Mouse (Mus musculus): ENCODE data around the gene Slc30a6.

The Slc30a6 gene

GRCm38 (mm10) chr17:74395383-74396065 is at the start of gene Slc30a6:
TSS of gene Slc30a6 (plus strand) at chr17:74395608.
- CTCF ChIA-PET, result no interaction called here

- CTCF ChIA-PET, result no interaction called here
Measured at GRCm38 (mm10) chr17:74363592-74363991, 31.8 kb upstream of the Slc30a6 start.

GRCm38 (mm10) chr17:74376916-74377315 is 18.5 kb upstream of the Slc30a6 start:
- CTCF ChIA-PET, result interaction anchor here (0.6 kb wide), 1 partner anchor 298 kb away, joined by 4 read pairs; no protein-coding TSS in a partner anchor

- CTCF ChIA-PET, result no interaction called here
Measured at GRCm38 (mm10) chr17:74386657-74387056, 8.8 kb upstream of the Slc30a6 start.

- CTCF ChIA-PET, result no interaction called here
Measured at GRCm38 (mm10) chr17:74389847-74390246, 5.6 kb upstream of the Slc30a6 start.

GRCm38 (mm10) chr17:74394381-74394780 is 1.0 kb upstream of the Slc30a6 start:
- CTCF ChIA-PET, result interaction anchor here (0.7 kb wide), 1 partner anchor 325 kb away, joined by 3 read pairs; no protein-coding TSS in a partner anchor

GRCm38 (mm10) chr17:74394855-74395254 is 553 bp upstream of the Slc30a6 start:
- CTCF ChIA-PET, result no interaction called here

GRCm38 (mm10) chr17:74396766-74397165 is 1.4 kb downstream of the Slc30a6 start:
- CTCF ChIA-PET, result no interaction called here

- CTCF ChIA-PET, result no interaction called here
Measured at GRCm38 (mm10) chr17:74397173-74397572, 1.8 kb downstream of the Slc30a6 start.

- CTCF ChIA-PET, result no interaction called here
Measured at GRCm38 (mm10) chr17:74402486-74403222, 7.2 kb downstream of the Slc30a6 start.

- CTCF ChIA-PET, result no interaction called here
Measured at GRCm38 (mm10) chr17:74406487-74406886, 11.1 kb downstream of the Slc30a6 start.

- CTCF ChIA-PET, result no interaction called here
Measured at GRCm38 (mm10) chr17:74409722-74410121, 14.3 kb downstream of the Slc30a6 start.

GRCm38 (mm10) chr17:74413324-74413723 is 17.9 kb downstream of the Slc30a6 start:
- CTCF ChIA-PET, result no interaction called here

GRCm38 (mm10) chr17:74414671-74415070 is 19.3 kb downstream of the Slc30a6 start:
- CTCF ChIA-PET, result no interaction called here

GRCm38 (mm10) chr17:74416841-74417360 is 21.5 kb downstream of the Slc30a6 start:
- CTCF ChIA-PET, result no interaction called here

GRCm38 (mm10) chr17:74418171-74418570 is 22.8 kb downstream of the Slc30a6 start:
- CTCF ChIA-PET, result no interaction called here

- CTCF ChIA-PET, result interaction anchor here (0.6 kb wide), 1 partner anchor 187 kb away, joined by 4 read pairs; no protein-coding TSS in a partner anchor
Measured at GRCm38 (mm10) chr17:74420656-74421055, 25.2 kb downstream of the Slc30a6 start.

GRCm38 (mm10) chr17:74424401-74425005 is 29.1 kb downstream of the Slc30a6 start:
- CTCF ChIA-PET, result no interaction called here

- CTCF ChIA-PET, result no interaction called here
Measured at GRCm38 (mm10) chr17:74430074-74430473, 34.7 kb downstream of the Slc30a6 start.

GRCm38 (mm10) chr17:74431481-74431880 is 36.1 kb downstream of the Slc30a6 start:
- CTCF ChIA-PET, result no interaction called here

- CTCF ChIA-PET, result no interaction called here
Measured at GRCm38 (mm10) chr17:74432631-74433030, 37.2 kb downstream of the Slc30a6 start.

GRCm38 (mm10) chr17:74437762-74438161 is 42.4 kb downstream of the Slc30a6 start:
- CTCF ChIA-PET, result interaction anchor here (0.6 kb wide), 1 partner anchor 27 kb away, joined by 3 read pairs; no protein-coding TSS in a partner anchor

- CTCF ChIA-PET, result no interaction called here
Measured at GRCm38 (mm10) chr17:74440486-74440885, 45.1 kb downstream of the Slc30a6 start.
